Mouse (Mus musculus): Measurements from ENCODE around the gene Ntrk3.

GRCm38 (mm10) chr7:78589766-78590165, 148.0 kb downstream of the Ntrk3 start:
- TF ChIP-seq CTCF (IDR thresholded peaks at IDR 0.05; ENCODE audit: low read depth, low read length) (no peak), POLR2A (IDR thresholded peaks at IDR 0.05; ENCODE audit: extremely low read depth, insufficient read depth, low read length) (no peak)

Measured in liver, adult 2 months (tissue).